8 mouse cellular contexts compared by ENCODE assay signal in the genomic region with DNA sequence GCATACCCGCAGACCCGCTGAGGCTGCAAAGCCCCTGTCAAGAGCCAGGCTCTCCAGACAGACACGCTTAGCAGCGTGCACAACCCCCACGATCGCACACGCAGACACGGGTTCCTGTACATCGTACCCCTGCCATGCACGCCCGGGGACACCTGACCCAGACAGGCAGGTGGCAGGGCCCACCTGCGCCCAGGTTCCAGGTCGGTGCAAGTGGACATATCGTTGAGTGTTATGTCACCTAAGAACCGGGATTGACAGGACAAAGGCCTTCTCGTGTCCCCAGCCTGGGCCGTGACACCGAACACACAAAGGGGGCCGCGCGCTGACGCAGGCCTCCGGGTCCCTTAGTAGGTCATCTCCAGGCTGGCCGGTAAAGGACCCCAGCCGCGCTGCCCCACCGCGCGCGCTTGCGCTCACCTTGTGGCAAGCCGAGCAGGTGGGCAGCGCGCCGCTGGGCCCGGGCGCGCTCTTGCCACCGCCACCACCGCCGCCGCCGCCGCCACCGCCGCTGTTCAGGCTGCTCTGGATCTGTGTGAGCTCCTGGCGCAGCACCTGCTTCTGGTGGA. TPM values are rescaled to one million over a fixed set of nuclear protein-coding genes. Genes with fewer than 3 reads are reported as not detected.
DNase-seq lines count a peak whose midpoint lies in the region; ATAC-seq and TF ChIP-seq lines count a peak whose summit lies in the region.

No protein-coding gene starts in this region.

- H3K9me3 ChIP-seq in heart, embryonic 15.5 days (replicated peaks) = no peaks in the 10 kb centered on the region
- H3K9me3 ChIP-seq in ES-E14 (ENCODE audit: control insufficient read depth, insufficient read depth, low read depth, low read length) = no peaks in the 10 kb centered on the region
- H3K9me3 ChIP-seq in forebrain, embryonic 10.5 days = no peaks in the 10 kb centered on the region
- H3K9me3 ChIP-seq in liver, embryonic 11.5 days (ENCODE audit: control insufficient read depth, low read length) = no peaks in the 10 kb centered on the region

- peak overlapping the region; percentile 73 for H3K9ac ChIP-seq in heart, embryonic 15.5 days
- peak overlapping the region; percentile 75 for H3K9ac ChIP-seq in ES-E14 (ENCODE audit: insufficient read depth, low read depth, low read length, poor library complexity, severe bottlenecking)
- H3K9ac ChIP-seq in liver, embryonic 11.5 days (ENCODE audit: low read depth, low read length) = peak overlapping the region; percentile 56

- no peak for DNase-seq in heart, postnatal 4 days
- no peak for DNase-seq in ES-E14 (ENCODE audit: low read depth, low spot score)
- DNase-seq in forebrain, embryonic 10.5 days (ENCODE audit: extremely low spot score, low spot score) = peak; percentile 21
- no peak for DNase-seq in liver, embryonic 11.5 days (ENCODE audit: low spot score)
- no peak for DNase-seq in ovary, postnatal 10 days (ENCODE audit: low spot score)
- DNase-seq in thymus, adult 18-20 months = no peak
- no peak for DNase-seq in gastrocnemius, postnatal 25 days

- no peaks in the 10 kb centered on the region for H3K27me3 ChIP-seq in heart, embryonic 15.5 days
- H3K27me3 ChIP-seq in forebrain, embryonic 10.5 days (ENCODE audit: poor library complexity, severe bottlenecking) = no peaks in the 10 kb centered on the region
- H3K27me3 ChIP-seq in liver, embryonic 11.5 days (replicated peaks; ENCODE audit: control insufficient read depth, insufficient read depth, low read length) = peaks cover 61% of the 10 kb centered on the region

- peaks cover 59% of the 10 kb centered on the region for H3K4me1 ChIP-seq in heart, embryonic 15.5 days (replicated peaks)
- peaks cover 0 to 25% of the 10 kb centered on the region in 2 experiments; a peak in 2 of 4 replicates for H3K4me1 ChIP-seq in ES-E14 (ENCODE audit: control insufficient read depth in 2 of 2, insufficient read depth in 2 of 2, low read length in 2 of 2, poor library complexity in 1 of 2)
- peaks cover 75% of the 10 kb centered on the region for H3K4me1 ChIP-seq in forebrain, embryonic 10.5 days
- H3K4me1 ChIP-seq in liver, embryonic 11.5 days (replicated peaks; ENCODE audit: control insufficient read depth, insufficient read depth, low read length) = peaks cover 22% of the 10 kb centered on the region

- peak overlapping the region; percentile 98 for H3K4me2 ChIP-seq in heart, embryonic 15.5 days
- H3K4me2 ChIP-seq in liver, embryonic 11.5 days = peak overlapping the region; percentile 79

- in situ Hi-C loops in ES-E14 (cut with MboI; ENCODE audit: low sequenced_read_pairs in 2 of 2, unreplicated experiment in 2 of 2) = no loop called here

- ATAC-seq in heart, embryonic 15.5 days (replicated peaks; ENCODE audit: insufficient number of reproducible peaks, insufficient read depth, low FRiP score, low read depth) = no peak
- ATAC-seq in liver, embryonic 11.5 days (replicated peaks; ENCODE audit: low FRiP score) = no peak

- 9% methylated on average over 47 of the region's 47 CpGs for WGBS in heart, embryonic 15.5 days
- 13% methylated on average over 47 of the region's 47 CpGs for WGBS in forebrain, embryonic 10.5 days
- 20% methylated on average over 47 of the region's 47 CpGs for WGBS in liver, embryonic 11.5 days

- H3K4me3 ChIP-seq in heart, embryonic 15.5 days = peak overlapping the region; percentile 82
- peak overlapping the region; percentile 84 to 98 for H3K4me3 ChIP-seq in ES-E14 (ENCODE audit: insufficient read depth in 1 of 2, low read depth in 1 of 2, low read length in 2 of 2, poor library complexity in 1 of 2, severe bottlenecking in 1 of 2)
- peak overlapping the region; percentile 92 for H3K4me3 ChIP-seq in forebrain, embryonic 10.5 days
- H3K4me3 ChIP-seq in liver, embryonic 11.5 days (ENCODE audit: low read depth, low read length) = peak overlapping the region; percentile 64

- no peaks in the 10 kb centered on the region for H3K36me3 ChIP-seq in heart, embryonic 15.5 days
- peaks cover 12% of the 10 kb centered on the region; the same call in 1 of the 2 replicates for H3K36me3 ChIP-seq in ES-E14 (ENCODE audit: control insufficient read depth, insufficient read depth, low read length, poor library complexity, severe bottlenecking)
- H3K36me3 ChIP-seq in forebrain, embryonic 10.5 days (replicated peaks) = peaks cover 34% of the 10 kb centered on the region
- no peaks in the 10 kb centered on the region for H3K36me3 ChIP-seq in liver, embryonic 11.5 days (ENCODE audit: control insufficient read depth, insufficient read depth, low read length)

- H3K27ac ChIP-seq in heart, embryonic 15.5 days = 0 out of 2 replicates have a peak overlapping the region, but pooled peaks have one; percentile 51
- no peak overlapping the region for H3K27ac ChIP-seq in ES-E14 (ENCODE audit: insufficient read depth, low read depth, low read length, poor library complexity, severe bottlenecking)
- peak overlapping the region; percentile 83 for H3K27ac ChIP-seq in forebrain, embryonic 10.5 days
- no peak overlapping the region for H3K27ac ChIP-seq in liver, embryonic 11.5 days (ENCODE audit: low read depth, low read length)

TF ChIP-seq in ES-E14, 5 proteins besides CTCF, POLR2A, EP300 and RAD21:
- TF ChIP-seq MAFK (IDR thresholded peaks at IDR 0.05; ENCODE audit: insufficient read depth, low read depth, low read length) = no peak
- no peak for TF ChIP-seq ZNF384 (IDR thresholded peaks at IDR 0.05; ENCODE audit: low read depth, low read length)
- no peak for TF ChIP-seq CHD2 (IDR thresholded peaks at IDR 0.05; ENCODE audit: low read depth, low read length)
- no peak for TF ChIP-seq HCFC1 (IDR thresholded peaks at IDR 0.05; ENCODE audit: borderline replicate concordance, insufficient read depth, low read length)
- no peak for TF ChIP-seq ZC3H11A (IDR thresholded peaks at IDR 0.05; ENCODE audit: borderline replicate concordance, low read depth, low read length)
TF ChIP-seq in ES-E14: peak in this region for 0.

RNA-seq across cellular contexts. Expression of gene Zcchc14, which starts 1.3 kb away (rescaled TPM):
- 7.8 and 8.8 TPM in 2 replicates for polyA plus RNA-seq in heart, embryonic 15.5 days (2015; fragmentation: Nextera tagmentation; extraction: Ambion mirVana)
- 10 to 100 TPM; 41.0 to 42.9 TPM for total RNA-seq in heart, postnatal 4 days (2021)
- total RNA-seq in ES-E14 (2012; rRNA removed) = 18.6 and 19.6 TPM in 2 replicates
- 16.4 and 16.9 TPM in 2 replicates for polyA plus RNA-seq in forebrain, embryonic 10.5 days (2016; fragmentation: Nextera tagmentation; extraction: Ambion mirVana)
- polyA plus RNA-seq in liver, embryonic 11.5 days (2014; fragmentation: Nextera tagmentation; extraction: Ambion mirVana) = 6.2 and 7.3 TPM in 2 replicates
- 10 to 100 TPM; 16.3 to 17.0 TPM for total RNA-seq in gastrocnemius, postnatal 25 days (2021)

Comparison
In these comparisons a context has a peak if more than half of its experiments do, and no peak if none do; other contexts are left out.
1. H3K27ac ChIP-seq: peak in heart, embryonic 15.5 days (single experiment) and forebrain, embryonic 10.5 days (single experiment); none in ES-E14 (single experiment) and liver, embryonic 11.5 days (single experiment).
2. Peak in every context shown above with its lines, with median percentiles within 50 percentile points of each other: H3K4me3 ChIP-seq and H3K9ac ChIP-seq.